17 mouse cellular contexts compared by ENCODE assay signal in genomic region chr10:14213536-14213935, GRCm38 (mm10).
"Had no signal": no experiment of that assay in that cellular context is flagged by ENCODE, and none has a peak within 500 bp of the region (broad histone marks: within the 10 kb centered on the region; RNA-seq: fewer than 3 reads in every experiment).

No protein-coding gene starts in this region.

- H3K4me2 ChIP-seq: lung, embryonic 15.5 days; midbrain, embryonic 11.5 days; midbrain, embryonic 13.5 days; midbrain, embryonic 15.5 days; neural tube, embryonic 12.5 days had no signal

- H3K4me3 ChIP-seq: lung, embryonic 15.5 days; megakaryocyte, embryonic 14.5 days; midbrain, embryonic 13.5 days; midbrain, embryonic 15.5 days; neural tube, embryonic 12.5 days had no signal

- H3K27ac ChIP-seq: lung, embryonic 15.5 days; macrophage; midbrain, embryonic 13.5 days; midbrain, embryonic 15.5 days; neural tube, embryonic 12.5 days had no signal

- ATAC-seq: liver, postnatal 0 days; midbrain, embryonic 13.5 days; midbrain, embryonic 15.5 days had no signal

- H3K9ac ChIP-seq: liver, postnatal 0 days; lung, embryonic 15.5 days; midbrain, embryonic 13.5 days; midbrain, embryonic 15.5 days; neural tube, embryonic 12.5 days had no signal

- H3K4me1 ChIP-seq: midbrain, embryonic 13.5 days; midbrain, embryonic 15.5 days; neural tube, embryonic 12.5 days had no signal

- H3K27me3 ChIP-seq: lung, embryonic 15.5 days; midbrain, embryonic 13.5 days; midbrain, embryonic 15.5 days; neural tube, embryonic 12.5 days had no signal

- H3K9me3 ChIP-seq: lung, embryonic 15.5 days; midbrain, embryonic 13.5 days; midbrain, embryonic 15.5 days; neural tube, embryonic 12.5 days had no signal

- H3K36me3 ChIP-seq: lung, embryonic 15.5 days; midbrain, embryonic 13.5 days; midbrain, embryonic 15.5 days; neural tube, embryonic 12.5 days had no signal

- DNase-seq: liver, postnatal 0 days; lung, adult 2 months; lung, postnatal 14 days; lung, postnatal 36 days; right cerebral cortex, postnatal 25 days; right cerebral cortex, postnatal 4 days; spleen, adult 18-20 months; thymus, adult 18-20 months; thymus, postnatal 14 days; thymus, postnatal 36 days had no signal
